Mouse (Mus musculus): ENCODE measurements around the gene Tmem206. TPM values are rescaled to one million over a fixed set of nuclear protein-coding genes. Genes with fewer than 3 reads are reported as not detected.

Gene Tmem206
- polyA plus RNA-seq, 1 experiment from 2014 or later: 34.2 TPM

- H3K27ac ChIP-seq (ENCODE audit: low read depth, low read length): no peak overlapping the region
- H3K4me2 ChIP-seq (ENCODE audit: low read depth, low read length, severe bottlenecking): no peak overlapping the region
- no peak for ATAC-seq (replicated peaks; ENCODE audit: low FRiP score)
- whole genome bisulfite sequencing: 83% methylated on average over 23 of the region's 23 CpGs
- no peaks in the 10 kb centered on the region for H3K4me1 ChIP-seq (replicated peaks; ENCODE audit: control insufficient read depth, insufficient read depth, low read length)
- no peaks in the 10 kb centered on the region for H3K27me3 ChIP-seq (ENCODE audit: control insufficient read depth, insufficient read depth, low read length)
- H3K36me3 ChIP-seq (ENCODE audit: control insufficient read depth, insufficient read depth, low read length): no peaks in the 10 kb centered on the region; the same call in 1 of the 2 replicates
- peak; percentile 40 for DNase-seq (ENCODE audit: low spot score)
- H3K9me3 ChIP-seq (ENCODE audit: control insufficient read depth, low read length): no peaks in the 10 kb centered on the region
- H3K4me3 ChIP-seq (ENCODE audit: low read depth, low read length): no peak overlapping the region
- H3K9ac ChIP-seq (ENCODE audit: low read length): no peak overlapping the region
Observed at GRCm38 (mm10) chr1:191349486-191350037, 23.9 kb downstream of the Tmem206 start.

GRCm38 (mm10) chr1:191350355-191350754, 24.6 kb downstream of the Tmem206 start:
- Histone ChIP-seq H3K4me2 (ENCODE audit: low read depth, low read length, severe bottlenecking) (no peak overlapping the region), H3K9me3 (ENCODE audit: control insufficient read depth, low read length) (no peaks in the 10 kb centered on the region), H3K4me3 (ENCODE audit: low read depth, low read length) (no peak overlapping the region), H3K36me3 (ENCODE audit: control insufficient read depth, insufficient read depth, low read length) (no peaks in the 10 kb centered on the region; the same call in 1 of the 2 replicates), H3K27me3 (ENCODE audit: control insufficient read depth, insufficient read depth, low read length) (no peaks in the 10 kb centered on the region), H3K27ac (ENCODE audit: low read depth, low read length) (no peak overlapping the region), H3K4me1 (replicated peaks; ENCODE audit: control insufficient read depth, insufficient read depth, low read length) (no peaks in the 10 kb centered on the region), H3K9ac (ENCODE audit: low read length) (no peak overlapping the region)
- no peak for ATAC-seq (replicated peaks; ENCODE audit: low FRiP score)
- WGBS: 91% methylated on average over 5 of the region's 5 CpGs
- DNase-seq (ENCODE audit: low spot score): peak; percentile 42

GRCm38 (mm10) chr1:191352786-191353488, 27.2 kb downstream of the Tmem206 start:
- Histone ChIP-seq H3K4me3 (ENCODE audit: low read depth, low read length) (no peak overlapping the region), H3K36me3 (ENCODE audit: control insufficient read depth, insufficient read depth, low read length) (no peaks in the 10 kb centered on the region; the same call in 1 of the 2 replicates), H3K4me2 (ENCODE audit: low read depth, low read length, severe bottlenecking) (no peak overlapping the region), H3K9me3 (ENCODE audit: control insufficient read depth, low read length) (no peaks in the 10 kb centered on the region), H3K27ac (ENCODE audit: low read depth, low read length) (no peak overlapping the region), H3K27me3 (ENCODE audit: control insufficient read depth, insufficient read depth, low read length) (no peaks in the 10 kb centered on the region), H3K9ac (ENCODE audit: low read length) (no peak overlapping the region), H3K4me1 (replicated peaks; ENCODE audit: control insufficient read depth, insufficient read depth, low read length) (no peaks in the 10 kb centered on the region)
- 71% methylated on average over 14 of the region's 14 CpGs for WGBS
- peak; percentile 70 for DNase-seq (ENCODE audit: low spot score)
- no peak for ATAC-seq (replicated peaks; ENCODE audit: low FRiP score)

GRCm38 (mm10) chr1:191353836-191354235, 28.1 kb downstream of the Tmem206 start:
- Histone ChIP-seq H3K9me3 (ENCODE audit: control insufficient read depth, low read length) (no peaks in the 10 kb centered on the region), H3K9ac (ENCODE audit: low read length) (no peak overlapping the region), H3K36me3 (ENCODE audit: control insufficient read depth, insufficient read depth, low read length) (no peaks in the 10 kb centered on the region; the same call in 1 of the 2 replicates), H3K4me1 (replicated peaks; ENCODE audit: control insufficient read depth, insufficient read depth, low read length) (no peaks in the 10 kb centered on the region), H3K4me3 (ENCODE audit: low read depth, low read length) (no peak overlapping the region), H3K4me2 (ENCODE audit: low read depth, low read length, severe bottlenecking) (no peak overlapping the region), H3K27ac (ENCODE audit: low read depth, low read length) (no peak overlapping the region), H3K27me3 (ENCODE audit: control insufficient read depth, insufficient read depth, low read length) (no peaks in the 10 kb centered on the region)
- WGBS: 80% methylated on average over 4 of the region's 4 CpGs
- DNase-seq (ENCODE audit: low spot score) (no peak), ATAC-seq (replicated peaks; ENCODE audit: low FRiP score) (no peak)

GRCm38 (mm10) chr1:191356936-191357335, 31.2 kb downstream of the Tmem206 start:
- no peaks in the 10 kb centered on the region; the same call in 1 of the 2 replicates for H3K36me3 ChIP-seq (ENCODE audit: control insufficient read depth, insufficient read depth, low read length)
- no peak for DNase-seq (ENCODE audit: low spot score)
- no peak overlapping the region for H3K27ac ChIP-seq (ENCODE audit: low read depth, low read length)

GRCm38 (mm10) chr1:191359478-191359877, 33.8 kb downstream of the Tmem206 start:
- WGBS: 89% methylated on average over 7 of the region's 7 CpGs
- no peak for ATAC-seq (replicated peaks; ENCODE audit: low FRiP score)
- Histone ChIP-seq H3K9ac (ENCODE audit: low read length) (no peak overlapping the region), H3K9me3 (ENCODE audit: control insufficient read depth, low read length) (no peaks in the 10 kb centered on the region), H3K4me2 (ENCODE audit: low read depth, low read length, severe bottlenecking) (no peak overlapping the region), H3K4me1 (replicated peaks; ENCODE audit: control insufficient read depth, insufficient read depth, low read length) (no peaks in the 10 kb centered on the region), H3K27me3 (ENCODE audit: control insufficient read depth, insufficient read depth, low read length) (no peaks in the 10 kb centered on the region), H3K27ac (ENCODE audit: low read depth, low read length) (no peak overlapping the region), H3K4me3 (ENCODE audit: low read depth, low read length) (no peak overlapping the region), H3K36me3 (ENCODE audit: control insufficient read depth, insufficient read depth, low read length) (no peaks in the 10 kb centered on the region; the same call in 1 of the 2 replicates)
- no peak for DNase-seq (ENCODE audit: low spot score)

More at GRCm38 (mm10) chr1:191356936-191357335, 31.2 kb downstream of the Tmem206 start:
- no peak overlapping the region for H3K4me2 ChIP-seq (ENCODE audit: low read depth, low read length, severe bottlenecking)
- H3K4me3 ChIP-seq (ENCODE audit: low read depth, low read length): no peak overlapping the region
- no peak overlapping the region for H3K9ac ChIP-seq (ENCODE audit: low read length)
- WGBS: 72% methylated on average over 1 of the region's 1 CpGs
- H3K27me3 ChIP-seq (ENCODE audit: control insufficient read depth, insufficient read depth, low read length): no peaks in the 10 kb centered on the region
- H3K9me3 ChIP-seq (ENCODE audit: control insufficient read depth, low read length): no peaks in the 10 kb centered on the region
- H3K4me1 ChIP-seq (replicated peaks; ENCODE audit: control insufficient read depth, insufficient read depth, low read length): no peaks in the 10 kb centered on the region
- no peak for ATAC-seq (replicated peaks; ENCODE audit: low FRiP score)

- 90% methylated on average over 6 of the region's 6 CpGs for WGBS
- H3K4me3 ChIP-seq (ENCODE audit: low read depth, low read length): no peak overlapping the region
- no peaks in the 10 kb centered on the region for H3K27me3 ChIP-seq (ENCODE audit: control insufficient read depth, insufficient read depth, low read length)
- H3K9ac ChIP-seq (ENCODE audit: low read length): no peak overlapping the region
- H3K4me1 ChIP-seq (replicated peaks; ENCODE audit: control insufficient read depth, insufficient read depth, low read length): no peaks in the 10 kb centered on the region
- no peaks in the 10 kb centered on the region for H3K9me3 ChIP-seq (ENCODE audit: control insufficient read depth, low read length)
- H3K4me2 ChIP-seq (ENCODE audit: low read depth, low read length, severe bottlenecking): no peak overlapping the region
- no peak for DNase-seq (ENCODE audit: low spot score)
- no peak overlapping the region for H3K27ac ChIP-seq (ENCODE audit: low read depth, low read length)
- no peaks in the 10 kb centered on the region; the same call in 1 of the 2 replicates for H3K36me3 ChIP-seq (ENCODE audit: control insufficient read depth, insufficient read depth, low read length)
- no peak for ATAC-seq (replicated peaks; ENCODE audit: low FRiP score)
Observed at GRCm38 (mm10) chr1:191362412-191362811, 36.7 kb downstream of the Tmem206 start.

- Histone ChIP-seq H3K36me3 (ENCODE audit: control insufficient read depth, insufficient read depth, low read length) (no peaks in the 10 kb centered on the region; the same call in 1 of the 2 replicates), H3K27ac (ENCODE audit: low read depth, low read length) (no peak overlapping the region), H3K27me3 (ENCODE audit: control insufficient read depth, insufficient read depth, low read length) (no peaks in the 10 kb centered on the region), H3K4me3 (ENCODE audit: low read depth, low read length) (no peak overlapping the region), H3K4me2 (ENCODE audit: low read depth, low read length, severe bottlenecking) (no peak overlapping the region), H3K9ac (ENCODE audit: low read length) (no peak overlapping the region), H3K4me1 (replicated peaks; ENCODE audit: control insufficient read depth, insufficient read depth, low read length) (no peaks in the 10 kb centered on the region), H3K9me3 (ENCODE audit: control insufficient read depth, low read length) (no peaks in the 10 kb centered on the region)
- WGBS: 61% methylated on average over 4 of the region's 4 CpGs
- ATAC-seq (replicated peaks; ENCODE audit: low FRiP score) (no peak), DNase-seq (ENCODE audit: low spot score) (no peak)
Observed at GRCm38 (mm10) chr1:191364477-191364876, 38.8 kb downstream of the Tmem206 start.
